Mouse (Mus musculus) myocyte (in vitro differentiated cells): ENCODE data around the gene Gm49776.
A peak's percentile ranks its signal among the peaks of the same experiment; 100 is the strongest.

ENCODE experiments used
- E2F4 ChIP-seq: IDR thresholded peaks from one replicate; pipeline ENCODE4 v1.6.1; 2011; ENCODE audit warnings: mild to moderate bottlenecking, control low read depth, moderate library complexity; ENCODE audit not compliant: insufficient read depth
- MAX ChIP-seq: IDR thresholded peaks from one replicate; pipeline ENCODE4 v1.6.1; 2011; ENCODE audit warnings: low read depth, mild to moderate bottlenecking, control low read depth
- MYOD1 ChIP-seq, 3 experiments: IDR thresholded peaks; one replicate each; pipeline ENCODE4 v1.6.1; 2011; ENCODE audit warnings: control low read depth in 2 of 3, low read depth in 2 of 3, mild to moderate bottlenecking in 2 of 3, moderate library complexity in 1 of 3; ENCODE audit not compliant: insufficient read length in 2 of 3, control insufficient read depth in 1 of 3
- MYOG ChIP-seq, 3 experiments: IDR thresholded peaks; one replicate each; pipeline ENCODE4 v1.6.1; 2011; ENCODE audit warnings: control low read depth in 2 of 3, low read depth in 2 of 3, mild to moderate bottlenecking in 2 of 3; ENCODE audit not compliant: insufficient read length in 2 of 3, control insufficient read depth in 1 of 3, insufficient read depth in 1 of 3
- POLR2A ChIP-seq: IDR thresholded peaks from one replicate; pipeline ENCODE4 v1.6.1; 2011; ENCODE audit warnings: low read depth, mild to moderate bottlenecking, control low read depth, moderate library complexity; ENCODE audit not compliant: insufficient read length
- TCF12 ChIP-seq: IDR thresholded peaks from one replicate; pipeline ENCODE4 v1.6.1; 2011; ENCODE audit warnings: mild to moderate bottlenecking, control low read depth; ENCODE audit not compliant: poor library complexity, insufficient read depth, severe bottlenecking
- USF1 ChIP-seq: IDR thresholded peaks from one replicate; pipeline ENCODE4 v1.6.1; 2011; ENCODE audit warnings: low read depth, mild to moderate bottlenecking, control low read depth, moderate library complexity

DNA sequence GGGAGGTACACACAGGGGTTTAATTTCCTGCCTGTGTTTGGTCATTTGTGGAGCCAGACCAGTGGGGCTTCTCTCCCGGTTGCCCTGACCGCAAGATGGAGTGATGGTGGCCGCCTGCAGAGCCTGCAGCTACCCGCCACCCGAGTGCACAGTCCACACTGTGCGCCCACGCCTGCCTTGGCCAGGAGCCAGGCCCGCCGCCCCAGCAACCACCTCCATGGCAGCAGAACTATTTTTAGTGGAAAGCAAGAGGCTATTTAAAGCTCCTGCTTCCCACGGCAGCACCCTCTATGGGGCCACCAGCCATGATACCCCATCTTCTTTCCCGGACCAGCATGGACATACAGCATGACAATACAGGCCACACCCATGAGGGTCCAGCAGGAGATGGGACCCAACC lies 28.5 kb downstream of the Gm49776 start:
- TF ChIP-seq MYOG (IDR thresholded peaks at IDR 0.05; ENCODE audit: control insufficient read depth in 1 of 3, insufficient read depth in 1 of 3, insufficient read length in 2 of 3, low read depth in 2 of 3) (no peak), POLR2A (no peak), MYOD1 (IDR thresholded peaks at IDR 0.05; ENCODE audit: control insufficient read depth in 1 of 3, insufficient read length in 2 of 3, low read depth in 2 of 3) (peak in 1 of 3 experiments; percentile 35), TCF12 (no peak), E2F4 (no peak), MAX (no peak), USF1 (no peak)
